ENCODE assay signal across 9 mouse cellular contexts in the genomic region with DNA sequence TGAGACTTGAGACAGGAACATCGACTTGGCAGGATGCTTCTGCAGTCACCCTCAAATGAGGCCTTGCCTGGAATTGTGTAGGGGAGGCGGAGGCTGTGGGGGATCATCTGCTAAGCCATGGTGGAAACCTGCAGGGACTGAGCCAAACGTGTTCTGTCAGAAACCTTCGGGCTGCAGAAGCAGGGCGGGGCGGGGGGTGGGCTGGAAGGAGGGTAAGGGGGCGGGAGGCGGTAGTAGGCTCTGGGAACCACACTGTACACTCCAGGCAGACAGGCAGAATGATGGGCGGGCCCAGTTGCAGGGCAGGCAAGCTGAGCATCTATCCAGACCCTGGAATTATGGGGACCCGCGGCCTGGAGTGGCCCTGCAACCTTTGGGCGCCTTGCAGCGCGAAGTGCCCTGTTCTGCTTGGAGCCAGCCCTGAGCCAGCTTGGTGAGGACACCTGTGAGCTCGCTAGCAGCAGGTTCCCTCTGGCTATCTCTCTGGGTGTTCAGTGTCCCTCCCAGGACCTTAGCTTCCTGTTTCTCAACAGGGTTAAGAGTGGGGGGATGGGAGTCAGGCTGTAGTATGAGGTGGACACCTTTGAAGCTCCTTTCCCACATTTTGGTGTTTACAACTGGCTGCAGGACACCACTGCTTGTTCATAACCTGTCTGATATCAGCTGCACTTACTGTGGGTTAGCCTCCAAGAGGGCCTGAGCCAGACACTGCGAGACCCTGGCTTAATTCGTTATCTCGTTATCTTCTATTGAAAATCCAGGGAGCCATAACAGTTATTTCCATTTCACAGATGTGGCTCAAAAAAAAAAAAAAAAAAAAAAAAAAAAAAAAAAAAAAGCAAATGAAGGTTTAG.
A peak's percentile ranks its signal among the peaks of the same experiment; 100 is the strongest.
DNase-seq lines count a peak whose midpoint lies in the region; ATAC-seq and TF ChIP-seq lines count a peak whose summit lies in the region.
"Had no signal": no experiment of that assay in that cellular context is flagged by ENCODE, and none has a peak within 500 bp of the region (broad histone marks: within the 10 kb centered on the region; RNA-seq: fewer than 3 reads in every experiment).

No protein-coding gene starts in this region.

- DNase-seq in cerebellum, postnatal 14 days = peak; percentile 4 to 7
- no peak for DNase-seq in cerebellum, postnatal 36 days
- DNase-seq in MEL (ENCODE audit: low read depth, low spot score) = peak; percentile 1
- no peak for DNase-seq in forebrain, postnatal 0 days
- DNase-seq in T-cell, adult 2 months (ENCODE audit: low spot score) = no peak
- no peak for DNase-seq in testis, postnatal 14 days (ENCODE audit: low spot score)
- no peak for DNase-seq in right cerebral cortex, postnatal 36 days (ENCODE audit: low spot score in 2 of 2)

- no peaks in the 10 kb centered on the region for H3K27me3 ChIP-seq in MEL (ENCODE audit: control insufficient read depth in 1 of 2, insufficient read depth in 2 of 2, low read length in 2 of 2)
- no peaks in the 10 kb centered on the region for H3K27me3 ChIP-seq in forebrain, postnatal 0 days (ENCODE audit: insufficient read depth, low read length)
- H3K27me3 ChIP-seq in midbrain, embryonic 13.5 days = no peaks in the 10 kb centered on the region
- H3K27me3 ChIP-seq: lung, embryonic 15.5 days had no signal

- no peaks in the 10 kb centered on the region for H3K79me2 ChIP-seq in MEL (ENCODE audit: control insufficient read depth, insufficient read depth, low read length, poor library complexity)

- 0 out of 2 replicates have a peak overlapping the region, but pooled peaks have one; percentile 24 for H3K4me2 ChIP-seq in forebrain, postnatal 0 days (ENCODE audit: low read depth)
- peak overlapping the region; percentile 37 for H3K4me2 ChIP-seq in midbrain, embryonic 13.5 days (replicated peaks)
- H3K4me2 ChIP-seq: lung, embryonic 15.5 days had no signal

- no peak for TF ChIP-seq EP300 in MEL (IDR thresholded peaks at IDR 0.05; ENCODE audit: low read depth in 1 of 2, low read length in 2 of 2)

- H3K9me3 ChIP-seq in MEL (replicated peaks; ENCODE audit: insufficient read depth, low read length) = no peaks in the 10 kb centered on the region
- H3K9me3 ChIP-seq in forebrain, postnatal 0 days (ENCODE audit: low read length) = no peaks in the 10 kb centered on the region
- H3K9me3 ChIP-seq in midbrain, embryonic 13.5 days = no peaks in the 10 kb centered on the region
- H3K9me3 ChIP-seq: lung, embryonic 15.5 days had no signal

- WGBS in forebrain, postnatal 0 days = 20% methylated on average over 18 of the region's 18 CpGs
- WGBS in midbrain, embryonic 13.5 days = 18% methylated on average over 18 of the region's 18 CpGs

- peak; percentile 69 for ATAC-seq in forebrain, postnatal 0 days
- ATAC-seq in midbrain, embryonic 13.5 days = peak; percentile 90

- no peak overlapping the region for H3K9ac ChIP-seq in MEL (ENCODE audit: control insufficient read depth, low read depth, low read length, poor library complexity, severe bottlenecking)
- H3K9ac ChIP-seq in forebrain, postnatal 0 days = no peak overlapping the region
- 0 out of 2 replicates have a peak overlapping the region, but pooled peaks have one; percentile 19 for H3K9ac ChIP-seq in midbrain, embryonic 13.5 days (replicated peaks)
- H3K9ac ChIP-seq: lung, embryonic 15.5 days had no signal

- no peak for TF ChIP-seq CTCF in MEL (IDR thresholded peaks at IDR 0.05 in 2 of 3, conservative IDR thresholded peaks at IDR 0.05 in 1 of 3; ENCODE audit: control insufficient read depth in 1 of 3, insufficient read depth in 1 of 3, low read depth in 2 of 3, low read length in 3 of 3, poor library complexity in 1 of 3, severe bottlenecking in 1 of 3)
- TF ChIP-seq CTCF in forebrain, postnatal 0 days (IDR thresholded peaks at IDR 0.05; ENCODE audit: low read depth) = no peak

- no peak for TF ChIP-seq POLR2A in MEL (IDR thresholded peaks at IDR 0.05; ENCODE audit: control insufficient read depth in 1 of 2, insufficient read depth in 1 of 2, low read depth in 1 of 2, low read length in 2 of 2, poor library complexity in 1 of 2)

- no peaks in the 10 kb centered on the region for H3K36me3 ChIP-seq in MEL (ENCODE audit: control insufficient read depth in 1 of 2, insufficient read depth in 2 of 2, low read length in 2 of 2)
- H3K36me3 ChIP-seq in forebrain, postnatal 0 days (ENCODE audit: insufficient read depth) = no peaks in the 10 kb centered on the region
- no peaks in the 10 kb centered on the region for H3K36me3 ChIP-seq in midbrain, embryonic 13.5 days
- H3K36me3 ChIP-seq: lung, embryonic 15.5 days had no signal

- H3K4me1 ChIP-seq in MEL (ENCODE audit: control insufficient read depth in 1 of 2, insufficient read depth in 2 of 2, low read length in 2 of 2) = no peaks in the 10 kb centered on the region
- H3K4me1 ChIP-seq in forebrain, postnatal 0 days (ENCODE audit: insufficient read depth) = 0 out of 2 replicates have a peak, but pooled peaks cover 3% of the 10 kb centered on the region
- H3K4me1 ChIP-seq in midbrain, embryonic 13.5 days (replicated peaks) = peaks cover 16% of the 10 kb centered on the region
- H3K4me1 ChIP-seq: lung, embryonic 15.5 days had no signal

- no peak for TF ChIP-seq RAD21 in MEL (IDR thresholded peaks at IDR 0.05; ENCODE audit: low read depth, low read length)

- H3K4me3 ChIP-seq in MEL (ENCODE audit: control insufficient read depth in 1 of 2, insufficient read depth in 1 of 2, low read depth in 2 of 2, low read length in 2 of 2) = no peak overlapping the region
- no peak overlapping the region for H3K4me3 ChIP-seq in forebrain, postnatal 0 days (ENCODE audit: low read depth, low read length)
- H3K4me3 ChIP-seq in midbrain, embryonic 13.5 days (replicated peaks) = no peak overlapping the region
- H3K4me3 ChIP-seq: lung, embryonic 15.5 days had no signal

- H3K27ac ChIP-seq in MEL (ENCODE audit: control insufficient read depth, low read depth, low read length) = no peak overlapping the region
- no peak overlapping the region for H3K27ac ChIP-seq in forebrain, postnatal 0 days (ENCODE audit: low read depth, low read length)
- no peak overlapping the region for H3K27ac ChIP-seq in midbrain, embryonic 13.5 days
- H3K27ac ChIP-seq: lung, embryonic 15.5 days had no signal

TF ChIP-seq in MEL, 35 proteins besides CTCF, POLR2A, EP300 and RAD21:
- TF ChIP-seq ZMIZ1 (IDR thresholded peaks at IDR 0.05; ENCODE audit: low read depth, low read length) (no peak), SIN3A (IDR thresholded peaks at IDR 0.05; ENCODE audit: low read length) (no peak), NELFE (IDR thresholded peaks at IDR 0.05; ENCODE audit: low read depth, low read length) (no peak), TCF12 (IDR thresholded peaks at IDR 0.05; ENCODE audit: low read depth, low read length) (no peak), MAX (IDR thresholded peaks at IDR 0.05; ENCODE audit: low read length) (no peak), RCOR1 (IDR thresholded peaks at IDR 0.05; ENCODE audit: low read depth, low read length) (no peak), HCFC1 (IDR thresholded peaks at IDR 0.05; ENCODE audit: low read depth, low read length) (no peak), GATA1 (IDR thresholded peaks at IDR 0.05; ENCODE audit: low read depth, low read length) (no peak), MYB (IDR thresholded peaks at IDR 0.05; ENCODE audit: low read depth, low read length) (no peak), MEF2A (IDR thresholded peaks at IDR 0.05; ENCODE audit: extremely low read depth, insufficient replicate concordance, low read depth, low read length, poor library complexity, severe bottlenecking) (no peak), TBP (IDR thresholded peaks at IDR 0.05; ENCODE audit: low read depth, low read length) (no peak), TAL1 (IDR thresholded peaks at IDR 0.05; ENCODE audit: low read length) (no peak), POLR2AphosphoS5 (IDR thresholded peaks at IDR 0.05; ENCODE audit: borderline replicate concordance, low read depth, low read length) (no peak), USF1 (IDR thresholded peaks at IDR 0.05; ENCODE audit: low read depth, low read length) (no peak), CHD2 (IDR thresholded peaks at IDR 0.05; ENCODE audit: low read length) (no peak), USF2 (IDR thresholded peaks at IDR 0.05; ENCODE audit: borderline replicate concordance in 1 of 2, insufficient read depth in 1 of 2, low read depth in 1 of 2, low read length in 2 of 2) (no peak), E2F4 (IDR thresholded peaks at IDR 0.05; ENCODE audit: borderline replicate concordance, low read depth, low read length) (no peak), UBTF (IDR thresholded peaks at IDR 0.05; ENCODE audit: borderline replicate concordance, insufficient read depth, low read depth, low read length) (no peak)

Comparison
In these comparisons a context has a peak if more than half of its experiments do, and no peak if none do; other contexts are left out.
1. DNase-seq: peak in cerebellum, postnatal 14 days (2 of 2) and MEL (single experiment); none in cerebellum, postnatal 36 days (0 of 2), forebrain, postnatal 0 days (single experiment), T-cell, adult 2 months (single experiment), testis, postnatal 14 days (single experiment) and right cerebral cortex, postnatal 36 days (0 of 2).